Mouse (Mus musculus) cerebellum, adult 2 months (tissue): ENCODE measurements around the gene Lmf1.

ENCODE experiments used
- CTCF ChIP-seq: fragments of 200-500 bp; IDR thresholded peaks from 2 replicates; pipeline ENCODE4 v1.5.1; 2011; ENCODE audit warnings: low read depth, mild to moderate bottlenecking, control low read depth, low read length, moderate library complexity, borderline replicate concordance; ENCODE audit not compliant: insufficient read depth
- POLR2A ChIP-seq: fragments of 200-500 bp; IDR thresholded peaks from 2 replicates; pipeline ENCODE4 v1.6.1; 2011; ENCODE audit warnings: low read length, control low read depth, borderline replicate concordance; ENCODE audit not compliant: insufficient read depth

DNA sequence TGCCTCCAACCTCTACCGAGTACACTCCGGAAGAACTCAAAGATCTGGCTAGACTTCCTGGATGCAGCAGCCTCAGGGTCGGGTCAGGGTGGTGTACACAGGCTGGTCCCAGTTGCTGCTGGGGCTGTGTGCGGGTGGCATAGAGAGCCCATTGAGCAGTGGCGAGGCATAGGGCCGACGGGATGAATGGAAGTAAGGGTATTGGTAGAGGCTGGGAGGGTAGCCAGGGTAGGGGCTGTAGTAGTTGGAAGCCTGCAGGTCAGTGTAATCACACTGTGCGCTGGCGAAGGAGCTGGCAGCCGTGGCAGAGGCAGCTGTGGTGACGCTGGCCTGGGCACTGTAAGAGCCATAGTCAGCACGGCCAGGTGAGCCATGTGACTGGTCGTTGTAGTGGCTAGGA lies 11.6 kb upstream of the Lmf1 start:
- TF ChIP-seq POLR2A = no peak
- TF ChIP-seq CTCF = no peak
